Mouse (Mus musculus): Measurements from ENCODE around the gene Sparc.

- TF ChIP-seq CTCF (IDR thresholded peaks at IDR 0.05; ENCODE audit: low read depth, low read length): no peak
- TF ChIP-seq EP300 (IDR thresholded peaks at IDR 0.05; ENCODE audit: insufficient read depth, low read depth, low read length): no peak
Measured at GRCm38 (mm10) chr11:55468012-55468411, 45.0 kb upstream of the Sparc start.
